In the genomic region with DNA sequence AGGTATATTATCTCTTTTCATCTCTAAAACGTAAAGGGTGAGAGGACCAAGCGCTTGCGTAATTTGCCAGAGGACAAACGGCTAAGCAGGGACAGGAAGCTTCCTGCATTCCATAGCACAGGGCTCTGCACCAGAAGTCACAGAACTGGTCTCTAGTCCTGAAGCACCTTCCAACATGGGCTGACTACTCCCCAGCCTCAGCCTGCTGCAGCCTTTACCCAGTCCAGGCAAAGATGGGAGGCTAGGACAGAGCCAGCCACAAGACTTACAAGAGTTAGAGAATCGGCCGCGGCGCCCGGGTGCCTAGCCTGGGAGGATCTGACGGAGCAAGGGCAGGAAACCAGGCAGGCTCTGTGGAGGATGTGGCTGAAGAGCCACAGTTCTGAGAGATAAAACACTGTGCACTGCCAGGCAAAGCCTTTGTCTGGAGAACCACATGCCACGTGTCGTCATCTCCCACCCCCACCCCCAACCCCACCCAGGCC, we compare ENCODE assay signal across 9 mouse cellular contexts. TPM values are rescaled to one million over a fixed set of nuclear protein-coding genes. Genes with fewer than 3 reads are reported as not detected.
DNase-seq lines count a peak whose midpoint lies in the region; ATAC-seq and TF ChIP-seq lines count a peak whose summit lies in the region.
"Had no signal": no experiment of that assay in that cellular context is flagged by ENCODE, and none has a peak within 500 bp of the region (broad histone marks: within the 10 kb centered on the region; RNA-seq: fewer than 3 reads in every experiment).

No protein-coding gene starts in this region.

- no peak for DNase-seq in stomach, postnatal 0 days (ENCODE audit: low spot score)
- DNase-seq in yolk sac, embryonic 10.5 days (ENCODE audit: low spot score), result peak; percentile 41
- no peak for DNase-seq in adipocyte (ENCODE audit: low spot score)
- no peak for DNase-seq in frontal cortex, adult 2 months (ENCODE audit: extremely low spot score in 1 of 2, low spot score in 1 of 2)
- DNase-seq in spleen, postnatal 4 days (ENCODE audit: low spot score in 2 of 2), result no peak

- H3K27me3 ChIP-seq in stomach, embryonic 14.5 days (ENCODE audit: control insufficient read depth, insufficient read depth, low read length), result no peaks in the 10 kb centered on the region
- H3K27me3 ChIP-seq in stomach, postnatal 0 days (ENCODE audit: control insufficient read depth, insufficient read depth, low read length), result no peaks in the 10 kb centered on the region
- no peaks in the 10 kb centered on the region for H3K27me3 ChIP-seq in lung, embryonic 16.5 days (ENCODE audit: control insufficient read depth, insufficient read depth, low read depth, low read length)

- TF ChIP-seq EP300 in stomach, postnatal 0 days (optimal IDR thresholded peaks at IDR 0.05), result no peak

- no peaks in the 10 kb centered on the region for H3K4me1 ChIP-seq in stomach, embryonic 14.5 days (ENCODE audit: control insufficient read depth, insufficient read depth, low read length)
- no peaks in the 10 kb centered on the region for H3K4me1 ChIP-seq in stomach, postnatal 0 days (replicated peaks; ENCODE audit: control insufficient read depth, insufficient read depth)
- no peaks in the 10 kb centered on the region; the same call in 1 of the 2 replicates for H3K4me1 ChIP-seq in lung, embryonic 16.5 days (replicated peaks; ENCODE audit: control insufficient read depth, insufficient read depth, low read length)

- H3K27ac ChIP-seq in stomach, embryonic 14.5 days (ENCODE audit: low read length), result no peak overlapping the region
- no peak overlapping the region for H3K27ac ChIP-seq in stomach, postnatal 0 days (replicated peaks)
- H3K27ac ChIP-seq in lung, embryonic 16.5 days (ENCODE audit: low read length), result peak overlapping the region; percentile 82

- 49% methylated on average over 12 of the region's 12 CpGs for WGBS in stomach, embryonic 14.5 days
- WGBS in stomach, postnatal 0 days, result 48% methylated on average over 12 of the region's 12 CpGs
- 25% methylated on average over 12 of the region's 12 CpGs for WGBS in lung, embryonic 16.5 days

- no peak overlapping the region for H3K4me3 ChIP-seq in stomach, embryonic 14.5 days (ENCODE audit: low read depth, low read length)
- H3K4me3 ChIP-seq in stomach, postnatal 0 days (ENCODE audit: low read depth, low read length), result no peak overlapping the region
- H3K4me3 ChIP-seq in lung, embryonic 16.5 days (ENCODE audit: low read length), result peak overlapping the region; percentile 28
- H3K4me3 ChIP-seq: erythroblast, embryonic 14.5 days had no signal

- ATAC-seq in stomach, embryonic 14.5 days (ENCODE audit: insufficient number of reproducible peaks, insufficient read depth, low FRiP score, low read depth), result peak; percentile 26; the same call in 1 of the 2 replicates
- no peak for ATAC-seq in stomach, postnatal 0 days (ENCODE audit: low FRiP score, low TSS enrichment)
- ATAC-seq in hematopoietic stem cell, adult 5-6 weeks (replicated peaks in 1 of 2; ENCODE audit: insufficient read depth in 1 of 2, low FRiP score in 2 of 2, low TSS enrichment in 1 of 2, low read depth in 1 of 2, poor library complexity in 2 of 2, severe bottlenecking in 2 of 2), result peak; percentile 60 to 65
- peak; percentile 62 for ATAC-seq in lung, embryonic 16.5 days (ENCODE audit: low read depth)

- H3K36me3 ChIP-seq in stomach, embryonic 14.5 days (ENCODE audit: control insufficient read depth, insufficient read depth, low read length), result no peaks in the 10 kb centered on the region
- H3K36me3 ChIP-seq in stomach, postnatal 0 days (ENCODE audit: control insufficient read depth, insufficient read depth, low read length), result no peaks in the 10 kb centered on the region
- H3K36me3 ChIP-seq in lung, embryonic 16.5 days (ENCODE audit: control insufficient read depth, insufficient read depth, low read length), result no peaks in the 10 kb centered on the region

- H3K9ac ChIP-seq in stomach, embryonic 14.5 days (replicated peaks; ENCODE audit: low read depth, low read length), result no peak overlapping the region
- H3K9ac ChIP-seq in stomach, postnatal 0 days (ENCODE audit: low read length), result no peak overlapping the region
- peak overlapping the region; percentile 56; the same call in 1 of the 2 replicates for H3K9ac ChIP-seq in lung, embryonic 16.5 days (ENCODE audit: low read length)

- TF ChIP-seq CTCF in stomach, postnatal 0 days (IDR thresholded peaks at IDR 0.05; ENCODE audit: low read depth), result no peak

- no peaks in the 10 kb centered on the region for H3K9me3 ChIP-seq in stomach, embryonic 14.5 days (ENCODE audit: control insufficient read depth, low read depth, low read length)
- H3K9me3 ChIP-seq in stomach, postnatal 0 days (ENCODE audit: control insufficient read depth, low read length), result no peaks in the 10 kb centered on the region
- H3K9me3 ChIP-seq in lung, embryonic 16.5 days (ENCODE audit: control insufficient read depth, low read length), result no peaks in the 10 kb centered on the region

- no peak overlapping the region for H3K4me2 ChIP-seq in stomach, embryonic 14.5 days (replicated peaks; ENCODE audit: low read depth, low read length)
- H3K4me2 ChIP-seq in stomach, postnatal 0 days (replicated peaks; ENCODE audit: low read depth), result no peak overlapping the region
- peak overlapping the region; percentile 42 for H3K4me2 ChIP-seq in lung, embryonic 16.5 days (ENCODE audit: low read depth, low read length)

RNA-seq across cellular contexts. Expression of gene Adgrg3, which starts 2.8 kb away (rescaled TPM):
- 3.8 and 4.5 TPM in 2 replicates for polyA plus RNA-seq in stomach, embryonic 14.5 days (2014; fragmentation: Nextera tagmentation; extraction: Ambion mirVana)
- polyA plus RNA-seq in stomach, postnatal 0 days (2015; fragmentation: Nextera tagmentation; extraction: Ambion mirVana), result 0.61 and 0.92 TPM in 2 replicates
- total RNA-seq in hematopoietic stem cell, adult 5-6 weeks (2017), result 114 and 161 TPM in 2 replicates
- 4.7 TPM in 2 replicates for polyA plus RNA-seq in lung, embryonic 16.5 days (2015; fragmentation: Nextera tagmentation; extraction: Ambion mirVana)
- 0.54 and 0.59 TPM in 2 replicates for polyA plus RNA-seq in frontal cortex, adult 2 months (2012; rRNA removed)

RNA-seq across cellular contexts. Expression of gene Drc7, which starts 34.6 kb away (rescaled TPM):
- not detected in 2 replicates for polyA plus RNA-seq in stomach, embryonic 14.5 days (2014; fragmentation: Nextera tagmentation; extraction: Ambion mirVana)
- polyA plus RNA-seq in stomach, postnatal 0 days (2015; fragmentation: Nextera tagmentation; extraction: Ambion mirVana), result 0.04 TPM in 1 of 2 replicates, not detected in the other
- 5.6 and 10.2 TPM in 2 replicates for total RNA-seq in hematopoietic stem cell, adult 5-6 weeks (2017)
- polyA plus RNA-seq in lung, embryonic 16.5 days (2015; fragmentation: Nextera tagmentation; extraction: Ambion mirVana), result 1.5 and 2.7 TPM in 2 replicates
- 0.80 and 1.2 TPM in 2 replicates for polyA plus RNA-seq in frontal cortex, adult 2 months (2012; rRNA removed)
- polyA plus RNA-seq: erythroblast, embryonic 14.5 days had no signal

RNA-seq across cellular contexts. Expression of gene Adgrg1, which starts 45.8 kb away (rescaled TPM):
- 43.8 and 50.9 TPM in 2 replicates for polyA plus RNA-seq in stomach, embryonic 14.5 days (2014; fragmentation: Nextera tagmentation; extraction: Ambion mirVana)
- polyA plus RNA-seq in stomach, postnatal 0 days (2015; fragmentation: Nextera tagmentation; extraction: Ambion mirVana), result 42.4 and 50.9 TPM in 2 replicates
- total RNA-seq in hematopoietic stem cell, adult 5-6 weeks (2017), result 565 and 601 TPM in 2 replicates
- 39.8 and 42.9 TPM in 2 replicates for polyA plus RNA-seq in lung, embryonic 16.5 days (2015; fragmentation: Nextera tagmentation; extraction: Ambion mirVana)
- polyA plus RNA-seq in frontal cortex, adult 2 months (2012; rRNA removed), result 127 and 147 TPM in 2 replicates
